Mouse (Mus musculus): ENCODE measurements at regions not wholly inside any gene's neighbourhood (a gene's known extent, or its start where the extent isn't known, plus 50 kb on each side); places are given as distances from the start of the nearest gene placed in this dataset.

GRCm38 (mm10) chr7:37874382-37874781 is 100.9 kb upstream of the Zfp536 start:
- Histone ChIP-seq H3K4me1 (ENCODE audit: control insufficient read depth in 1 of 2, insufficient read depth in 2 of 2, low read length in 2 of 2) (no peaks in the 10 kb centered on the region), H3K79me2 (ENCODE audit: control insufficient read depth, insufficient read depth, low read length, poor library complexity) (no peaks in the 10 kb centered on the region), H3K4me3 (ENCODE audit: control insufficient read depth in 1 of 2, insufficient read depth in 1 of 2, low read depth in 2 of 2, low read length in 2 of 2) (no peak overlapping the region), H3K36me3 (ENCODE audit: control insufficient read depth in 1 of 2, insufficient read depth in 2 of 2, low read length in 2 of 2) (no peaks in the 10 kb centered on the region), H3K27ac (ENCODE audit: control insufficient read depth, low read depth, low read length) (no peak overlapping the region), H3K9ac (ENCODE audit: control insufficient read depth, low read depth, low read length, poor library complexity, severe bottlenecking) (no peak overlapping the region), H3K9me3 (replicated peaks; ENCODE audit: insufficient read depth, low read length) (no peaks in the 10 kb centered on the region), H3K27me3 (ENCODE audit: control insufficient read depth in 1 of 2, insufficient read depth in 2 of 2, low read length in 2 of 2) (no peaks in the 10 kb centered on the region; a peak in 1 of 4 replicates)
- TF ChIP-seq TBP (IDR thresholded peaks at IDR 0.05; ENCODE audit: low read depth, low read length) (no peak), USF2 (IDR thresholded peaks at IDR 0.05; ENCODE audit: borderline replicate concordance in 1 of 2, insufficient read depth in 1 of 2, low read depth in 1 of 2, low read length in 2 of 2) (no peak), ZMIZ1 (IDR thresholded peaks at IDR 0.05; ENCODE audit: low read depth, low read length) (no peak), GATA1 (IDR thresholded peaks at IDR 0.05; ENCODE audit: low read depth, low read length) (no peak), MYC (IDR thresholded peaks at IDR 0.05; ENCODE audit: low read depth, low read length) (no peak), CHD1 (IDR thresholded peaks at IDR 0.05; ENCODE audit: low read depth, low read length) (no peak), MAZ (IDR thresholded peaks at IDR 0.05; ENCODE audit: low read depth, low read length) (no peak), ELF1 (IDR thresholded peaks at IDR 0.05; ENCODE audit: low read depth, low read length) (no peak), ZKSCAN1 (IDR thresholded peaks at IDR 0.05; ENCODE audit: low read depth, low read length) (no peak), MXI1 (IDR thresholded peaks at IDR 0.05; ENCODE audit: low read depth, low read length) (no peak), SIN3A (IDR thresholded peaks at IDR 0.05; ENCODE audit: low read length) (no peak), MAFK (IDR thresholded peaks at IDR 0.05; ENCODE audit: borderline replicate concordance, low read depth, low read length) (no peak), TAL1 (IDR thresholded peaks at IDR 0.05; ENCODE audit: low read length) (no peak), E2F4 (IDR thresholded peaks at IDR 0.05; ENCODE audit: borderline replicate concordance, low read depth, low read length) (no peak), ETS1 (IDR thresholded peaks at IDR 0.05; ENCODE audit: low read depth, low read length) (no peak), UBTF (IDR thresholded peaks at IDR 0.05; ENCODE audit: borderline replicate concordance, insufficient read depth, low read depth, low read length) (no peak), MEF2A (IDR thresholded peaks at IDR 0.05; ENCODE audit: extremely low read depth, insufficient replicate concordance, low read depth, low read length, poor library complexity, severe bottlenecking) (no peak), EP300 (IDR thresholded peaks at IDR 0.05; ENCODE audit: low read depth in 1 of 2, low read length in 2 of 2) (no peak)
- no peak for DNase-seq (ENCODE audit: low read depth, low spot score)

- H3K27me3 ChIP-seq (ENCODE audit: control insufficient read depth in 1 of 2, insufficient read depth in 2 of 2, low read length in 2 of 2): no peaks in the 10 kb centered on the region; a peak in 1 of 4 replicates
- no peaks in the 10 kb centered on the region for H3K9me3 ChIP-seq (replicated peaks; ENCODE audit: insufficient read depth, low read length)
- no peaks in the 10 kb centered on the region for H3K4me1 ChIP-seq (ENCODE audit: control insufficient read depth in 1 of 2, insufficient read depth in 2 of 2, low read length in 2 of 2)
- no peak overlapping the region for H3K9ac ChIP-seq (ENCODE audit: control insufficient read depth, low read depth, low read length, poor library complexity, severe bottlenecking)
- H3K27ac ChIP-seq (ENCODE audit: control insufficient read depth, low read depth, low read length): no peak overlapping the region
- no peaks in the 10 kb centered on the region for H3K36me3 ChIP-seq (ENCODE audit: control insufficient read depth in 1 of 2, insufficient read depth in 2 of 2, low read length in 2 of 2)
- H3K4me3 ChIP-seq (ENCODE audit: control insufficient read depth in 1 of 2, insufficient read depth in 1 of 2, low read depth in 2 of 2, low read length in 2 of 2): no peak overlapping the region
- H3K79me2 ChIP-seq (ENCODE audit: control insufficient read depth, insufficient read depth, low read length, poor library complexity): no peaks in the 10 kb centered on the region
- no peak for DNase-seq (ENCODE audit: low read depth, low spot score)
- TF ChIP-seq USF2 (IDR thresholded peaks at IDR 0.05; ENCODE audit: borderline replicate concordance in 1 of 2, insufficient read depth in 1 of 2, low read depth in 1 of 2, low read length in 2 of 2): no peak
- TF ChIP-seq USF1 (IDR thresholded peaks at IDR 0.05; ENCODE audit: low read depth, low read length): no peak
- TF ChIP-seq ELF1 (IDR thresholded peaks at IDR 0.05; ENCODE audit: low read depth, low read length): no peak
- no peak for TF ChIP-seq ZNF384 (IDR thresholded peaks at IDR 0.05; ENCODE audit: low read depth, low read length)
- TF ChIP-seq UBTF (IDR thresholded peaks at IDR 0.05; ENCODE audit: borderline replicate concordance, insufficient read depth, low read depth, low read length): no peak
- no peak for TF ChIP-seq E2F4 (IDR thresholded peaks at IDR 0.05; ENCODE audit: borderline replicate concordance, low read depth, low read length)
- no peak for TF ChIP-seq NELFE (IDR thresholded peaks at IDR 0.05; ENCODE audit: low read depth, low read length)
- no peak for TF ChIP-seq GABPA (IDR thresholded peaks at IDR 0.05; ENCODE audit: low read depth, low read length)
- TF ChIP-seq HCFC1 (IDR thresholded peaks at IDR 0.05; ENCODE audit: low read depth, low read length): no peak
Measured at GRCm38 (mm10) chr7:37870956-37871355, 97.5 kb upstream of the Zfp536 start.

Data from MEL (cell line).